Mouse (Mus musculus) frontal cortex, postnatal 25 days (tissue): ENCODE measurements around the gene Teddm2.
"Not testable (repeated sequence)": the region's sequence is repeated elsewhere in the genome, so short reads cannot be mapped to it uniquely, and the experiment has no call there.

Experiments used
- DNase-seq, 2 experiments: peaks; one replicate each; pipeline ENCODE4 v3.0.0; 2022; ENCODE audit warnings: low spot score in 2 of 2

Gene Teddm2

GRCm38 (mm10) chr1:153904236-153904635 is 4.2 kb upstream of the Teddm2 start:
- DNase-seq, result no peak

GRCm38 (mm10) chr1:153903006-153903405 is 3.0 kb upstream of the Teddm2 start:
- DNase-seq, result no peak

- DNase-seq, result peak in 1 of 2 experiments; percentile 8
Observed at GRCm38 (mm10) chr1:153900860-153901730, 1.1 kb upstream of the Teddm2 start.

DNA sequence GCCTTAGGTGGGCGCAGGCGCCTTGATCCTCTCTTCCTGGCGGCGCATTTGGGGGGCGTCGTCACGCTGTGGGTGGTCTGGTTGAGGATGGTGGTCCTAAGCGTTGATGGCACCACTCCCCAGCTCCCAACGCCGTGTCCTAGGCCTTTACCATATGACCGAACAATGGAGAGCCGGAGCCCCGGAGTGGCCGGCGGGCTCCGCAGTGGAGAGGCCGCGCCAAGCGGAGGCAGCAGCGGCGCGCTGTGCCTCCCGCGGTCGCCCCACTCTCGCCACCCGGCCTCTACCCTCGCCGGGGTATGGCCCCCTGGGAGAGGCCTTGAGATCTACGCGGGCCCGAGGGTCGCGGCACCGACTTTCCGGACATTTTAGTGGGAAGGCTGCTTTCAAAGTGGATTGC is 353 bp upstream of the Teddm2 start:
- no peak for DNase-seq

- no peak for DNase-seq
Observed at GRCm38 (mm10) chr1:153898989-153899730, 868 bp downstream of the Teddm2 start.

DNA sequence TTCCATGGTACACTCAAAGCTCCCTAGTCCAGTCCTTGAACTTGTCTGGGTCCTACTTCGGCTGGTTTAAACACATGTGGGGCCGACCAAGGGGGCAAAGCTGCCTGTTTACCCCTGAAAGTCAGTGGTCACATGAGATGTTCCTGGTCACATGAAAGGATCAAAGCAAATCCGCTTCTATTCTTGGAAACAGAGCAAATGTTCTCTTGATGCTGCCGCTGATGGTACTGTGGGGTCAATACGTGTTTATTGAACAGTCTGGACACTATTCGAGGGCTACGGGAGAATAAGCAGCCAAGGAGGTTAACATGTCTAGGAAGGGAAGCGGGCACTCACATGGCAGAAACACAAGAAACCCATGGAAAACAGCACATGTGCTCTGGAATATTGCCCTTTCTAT is 2.8 kb downstream of the Teddm2 start:
- DNase-seq, result no peak

GRCm38 (mm10) chr1:153894979-153895378 is 5.0 kb downstream of the Teddm2 start:
- peak; percentile 60 to 81 for DNase-seq

GRCm38 (mm10) chr1:153894201-153894893 is 5.7 kb downstream of the Teddm2 start:
- DNase-seq, result no peak

DNA sequence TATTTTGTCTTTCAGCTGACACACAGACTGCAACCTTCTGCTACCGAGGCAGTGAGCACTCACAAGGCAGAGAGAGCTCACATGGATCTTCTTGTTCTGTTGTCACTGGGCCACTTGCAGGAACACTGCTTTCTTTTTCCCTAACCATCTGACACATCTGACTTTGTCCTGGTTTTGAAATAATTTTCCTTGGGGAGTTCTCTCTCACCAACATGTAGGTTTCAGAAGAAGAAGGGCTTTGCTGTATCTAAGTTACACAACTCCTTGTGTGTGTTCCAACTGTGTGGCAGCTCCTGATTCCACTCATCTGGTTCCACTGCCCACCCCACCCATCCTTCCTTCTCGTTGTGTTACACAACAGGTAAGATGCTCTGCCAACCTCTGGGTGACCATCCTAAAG is 6.3 kb downstream of the Teddm2 start:
- DNase-seq, result no peak

DNA sequence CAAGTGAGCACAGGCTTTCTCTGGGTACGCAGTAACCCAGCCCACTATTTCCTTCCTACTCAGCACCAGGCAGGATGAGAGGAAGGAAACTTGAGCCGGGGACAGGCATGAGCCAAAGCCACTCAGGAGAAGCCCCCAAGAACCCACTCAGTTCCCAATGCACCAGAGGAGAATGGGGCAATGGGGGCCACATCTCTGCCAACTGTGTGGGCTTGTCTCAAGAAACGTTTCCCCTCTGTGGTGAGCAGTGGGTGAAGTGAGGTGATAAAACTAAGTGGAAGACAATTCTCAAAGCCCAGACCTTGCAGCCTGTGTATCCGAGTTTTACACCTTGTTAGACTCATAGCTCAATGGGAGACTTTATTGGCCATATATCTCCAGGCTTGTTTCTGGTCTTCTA is 8.6 kb downstream of the Teddm2 start, which contains the start of gene Teddm1a:
Gene Teddm1a, plus strand, starts transcription at position 301 of the 400 bp plus-strand sequence.
- DNase-seq, result no peak

- DNase-seq, result no peak
Observed at GRCm38 (mm10) chr1:153890121-153890520, 9.9 kb downstream of the Teddm2 start.

DNA sequence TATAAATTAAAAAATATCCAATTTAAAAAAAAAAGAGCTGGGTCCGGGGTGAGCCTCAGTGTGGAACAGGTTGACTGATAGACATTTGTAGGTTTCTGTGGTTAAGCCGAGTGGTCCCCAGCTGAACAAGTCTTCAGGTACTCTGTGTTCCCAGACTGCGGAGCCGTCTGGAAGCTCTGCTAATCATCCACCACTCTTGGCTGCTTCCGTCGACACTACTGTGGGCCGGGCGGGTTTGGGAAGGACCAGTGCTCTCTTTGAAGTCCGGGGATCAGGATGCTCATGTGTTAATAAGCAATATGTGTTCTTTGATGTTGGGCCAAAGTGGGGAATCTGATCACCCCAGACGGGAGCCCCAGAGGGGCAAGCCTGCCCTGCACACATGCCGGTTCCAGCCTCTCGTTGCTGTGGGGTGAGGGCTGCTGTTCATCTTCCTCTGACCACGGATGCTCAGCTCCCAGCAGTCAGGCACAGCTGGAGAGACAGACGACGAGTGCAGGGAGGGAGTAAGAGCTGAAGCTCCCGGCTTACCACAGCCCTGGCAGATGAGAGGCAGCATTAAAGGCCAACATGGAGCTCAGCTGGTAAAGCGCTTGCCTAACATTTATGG is 13.9 kb downstream of the Teddm2 start:
- no peak for DNase-seq

- not testable (repeated sequence) for DNase-seq
Observed at GRCm38 (mm10) chr1:153880391-153880790, 19.6 kb downstream of the Teddm2 start.

GRCm38 (mm10) chr1:153874045-153874444 is 26.0 kb downstream of the Teddm2 start, which contains the start of gene Teddm1b:
Gene Teddm1b (plus strand): TSS chr1:153874345.
- DNase-seq, result no peak

- DNase-seq, result no peak
Observed at GRCm38 (mm10) chr1:153855946-153856345, 44.1 kb downstream of the Teddm2 start.

DNA sequence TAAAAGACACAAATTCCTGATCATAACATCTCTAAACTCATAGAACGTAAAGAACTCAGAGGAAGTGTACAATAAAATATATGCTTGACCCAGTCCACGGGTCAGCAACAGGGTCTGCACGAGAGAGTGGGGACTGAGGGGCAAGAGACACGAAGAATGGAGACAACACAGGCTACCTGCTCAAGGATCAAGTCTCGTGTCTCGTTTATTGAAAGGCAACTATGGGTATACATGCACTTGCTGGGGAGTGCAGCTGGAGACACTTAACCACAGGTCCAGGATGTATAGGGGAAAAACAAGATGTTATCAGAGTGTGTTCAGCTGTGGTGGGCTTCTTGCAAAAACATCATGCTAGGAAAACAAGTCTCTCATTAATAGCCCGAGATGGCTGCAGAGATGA is 47.3 kb downstream of the Teddm2 start:
- DNase-seq, result not testable (repeated sequence)

GRCm38 (mm10) chr1:153846867-153847266 is 53.2 kb downstream of the Teddm2 start:
- DNase-seq, result no peak

GRCm38 (mm10) chr1:153846420-153846819 is 53.6 kb downstream of the Teddm2 start:
- DNase-seq, result no peak

GRCm38 (mm10) chr1:153844042-153844441 is 56.0 kb downstream of the Teddm2 start, which contains the start of gene Rgsl1:
Gene Rgsl1 (minus strand): TSS chr1:153844142.
- DNase-seq, result no peak

DNA sequence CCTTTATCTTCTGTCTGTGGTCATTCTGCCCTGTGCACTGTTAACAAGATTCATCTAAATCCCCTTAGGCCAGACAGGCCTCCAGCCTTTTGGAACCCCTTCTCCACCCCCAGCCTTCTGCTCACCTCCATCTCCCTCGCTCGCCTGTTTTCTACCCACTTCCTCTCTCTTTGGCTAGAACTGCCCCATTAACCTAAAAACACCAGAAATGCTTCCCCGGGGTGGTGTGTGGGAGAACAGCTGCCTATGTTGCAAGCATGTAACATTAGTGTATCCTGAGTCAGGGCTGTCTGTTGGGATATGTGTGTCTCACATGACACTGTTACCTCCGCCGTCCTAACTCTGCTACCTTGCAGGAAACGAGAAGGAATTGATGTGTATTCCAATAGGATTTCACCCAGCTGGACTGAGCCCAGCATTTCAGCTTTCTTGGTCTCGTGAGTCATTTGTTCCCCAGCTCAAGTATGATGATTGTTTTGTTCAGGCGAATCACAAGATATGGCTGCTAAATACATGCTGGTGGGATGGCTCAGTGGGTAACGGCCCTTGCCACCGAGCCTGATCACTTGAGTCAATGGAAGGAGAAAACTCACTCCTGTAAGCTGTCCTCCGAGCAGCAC is 57.8 kb downstream of the Teddm2 start:
- DNase-seq, result no peak

DNA sequence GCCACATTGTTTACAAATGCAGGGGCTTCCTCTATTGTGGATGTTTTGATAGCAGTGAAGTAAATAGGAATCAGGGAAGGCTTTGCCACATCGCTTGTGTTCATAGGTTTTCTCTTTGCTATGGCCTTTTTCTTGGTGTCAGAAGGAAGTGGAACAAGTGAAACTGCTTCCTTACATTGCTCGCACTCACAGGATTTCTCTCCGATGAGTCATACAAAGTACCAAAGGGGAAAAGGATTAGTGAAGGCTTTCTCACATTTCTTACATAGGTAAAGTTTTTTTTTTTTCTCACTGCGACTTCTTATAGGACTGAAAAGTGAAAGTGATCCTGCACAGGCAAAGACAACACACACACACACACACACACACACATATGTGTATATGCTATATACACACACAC is 64.0 kb downstream of the Teddm2 start:
- no peak for DNase-seq
